Mouse (Mus musculus): Measurements from ENCODE around the gene A630073D07Rik.
"Not testable (repeated sequence)": the region's sequence is repeated elsewhere in the genome, so short reads cannot be mapped to it uniquely, and the experiment has no call there.

A630073D07Rik gene

DNA sequence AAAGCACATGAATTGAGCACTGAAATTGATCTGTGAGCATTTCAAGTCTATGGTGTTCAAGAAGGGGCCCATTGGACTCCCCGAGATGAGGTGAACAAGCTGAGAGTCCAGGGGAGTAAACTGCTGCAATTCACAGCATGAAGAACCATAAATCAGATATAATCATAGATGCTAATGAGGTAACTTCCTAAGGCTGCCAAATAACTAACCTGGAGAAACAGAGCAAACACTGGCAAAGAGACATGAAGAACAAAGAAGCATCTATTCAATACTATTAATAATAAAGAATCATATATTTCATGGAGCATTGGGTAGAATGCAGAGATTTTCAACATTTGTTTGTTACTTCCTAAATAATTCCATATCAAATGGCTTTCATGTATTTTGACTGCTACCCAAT is at the start of gene A630073D07Rik:
Gene A630073D07Rik (minus strand): TSS at position 101 of the 400 bp plus-strand sequence.
- no peak for DNase-seq (ENCODE audit: low spot score)

DNA sequence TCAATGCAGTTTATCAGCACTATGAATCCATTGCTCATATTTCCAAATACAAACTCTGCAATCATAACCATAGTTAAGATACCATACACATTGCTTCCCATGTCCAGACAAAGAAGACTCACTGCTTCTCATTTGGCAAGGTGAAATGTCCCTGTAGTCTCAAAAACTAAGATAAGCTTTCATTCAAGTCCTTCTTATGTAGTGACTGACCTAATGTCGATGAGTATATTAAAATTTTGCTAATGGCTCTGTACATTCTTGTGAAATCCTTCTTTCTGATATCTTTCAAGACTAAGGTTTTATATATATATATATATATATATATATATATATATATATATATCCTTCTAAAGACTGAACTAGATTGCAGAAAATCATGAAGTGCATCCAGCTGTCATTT is 49.6 kb upstream of the A630073D07Rik start, which contains the start of gene Tas2r121:
Gene Tas2r121 (minus strand): TSS at position 101 of the 400 bp plus-strand sequence.
- no peak for DNase-seq (ENCODE audit: low spot score)

GRCm38 (mm10) chr6:132691596-132691995 is 40.3 kb upstream of the A630073D07Rik start:
- DNase-seq (ENCODE audit: low spot score), result not testable (repeated sequence)

DNA sequence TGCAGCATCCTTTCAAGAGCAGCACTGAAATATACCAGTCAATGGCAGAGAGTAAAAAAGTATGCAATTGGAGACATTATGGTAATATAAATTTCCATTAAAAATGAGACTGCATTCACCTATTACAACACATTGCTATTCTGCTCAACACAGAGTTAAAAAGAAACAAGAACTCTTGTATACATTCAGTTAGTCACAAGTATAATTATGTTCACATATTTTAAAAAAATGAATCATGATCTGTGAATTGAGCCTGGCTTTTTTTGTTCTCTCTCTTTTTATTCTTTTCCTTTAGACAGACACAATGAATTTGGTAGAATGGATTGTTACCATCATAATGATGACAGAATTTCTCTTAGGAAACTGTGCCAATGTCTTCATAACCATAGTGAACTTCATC is 5.3 kb upstream of the A630073D07Rik start, which contains the start of gene Tas2r120:
Gene Tas2r120 (plus strand): TSS at position 301 of the 400 bp plus-strand sequence.
- DNase-seq (ENCODE audit: low spot score), result no peak

GRCm38 (mm10) chr6:132649399-132649798 is 1.9 kb downstream of the A630073D07Rik start:
- DNase-seq (ENCODE audit: low spot score), result no peak

DNA sequence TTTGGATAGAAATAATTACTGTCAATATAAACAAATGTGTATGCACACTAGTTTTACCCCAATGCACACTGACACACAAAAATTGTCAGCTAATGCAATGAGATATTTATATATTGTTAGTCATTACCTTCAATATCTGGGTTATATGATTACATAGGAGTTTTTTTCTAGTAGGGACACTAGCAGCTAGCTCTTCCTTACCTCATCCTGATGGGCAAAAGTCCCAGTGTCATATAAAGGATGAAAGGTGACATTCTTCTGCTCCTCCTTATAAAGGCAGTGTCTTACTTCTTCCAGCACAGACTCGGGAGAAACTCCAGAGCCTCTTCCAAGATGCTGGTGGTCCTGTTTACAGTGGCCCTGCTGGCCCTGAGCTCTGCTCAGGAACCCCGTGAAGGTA is 55.7 kb downstream of the A630073D07Rik start, which contains the start of gene Prp2:
Gene Prp2 (plus strand): TSS at position 301 of the 400 bp plus-strand sequence.
- DNase-seq (ENCODE audit: low spot score), result not testable (repeated sequence)
